In the genomic region with DNA sequence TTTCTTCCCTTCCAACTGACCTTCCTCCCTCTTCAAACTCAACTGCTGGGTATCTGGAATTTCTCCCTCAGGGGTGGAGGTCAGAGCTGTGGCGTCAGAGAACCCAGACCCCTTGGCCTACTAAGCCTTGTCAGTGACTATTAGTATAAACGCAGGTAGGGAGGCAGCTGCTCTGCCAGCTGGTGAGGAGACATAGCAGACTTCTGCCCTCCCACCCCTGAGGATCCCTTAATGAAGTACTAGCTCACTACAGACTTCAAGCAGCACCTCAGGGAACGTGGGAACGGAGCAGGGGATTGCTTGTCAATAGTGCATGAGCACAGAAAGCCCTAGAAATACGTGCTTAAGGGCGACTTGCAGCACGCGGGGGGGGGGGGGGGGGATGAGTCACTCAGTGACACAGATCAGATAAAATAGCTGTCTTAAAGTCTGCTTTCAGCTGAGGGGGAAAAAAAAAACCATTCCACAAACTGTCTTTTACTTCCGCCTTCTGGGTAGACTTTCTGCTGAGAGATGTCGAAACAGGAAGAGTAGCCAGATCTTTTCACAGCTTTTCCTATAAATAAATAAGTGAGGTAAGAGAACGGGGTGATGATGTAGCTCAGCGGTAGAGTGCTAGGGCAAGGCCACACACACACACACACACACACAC, we compare ENCODE assay signal across 8 mouse cellular contexts.
DNase-seq lines count a peak whose midpoint lies in the region; ATAC-seq and TF ChIP-seq lines count a peak whose summit lies in the region.

No protein-coding gene starts in this region.

- 13% methylated on average over 12 of the region's 12 CpGs for WGBS in spleen, adult 2 months
- 14% methylated on average over 11 of the region's 12 CpGs for WGBS in heart, embryonic 14.5 days

- TF ChIP-seq POLR2A in spleen, adult 2 months (IDR thresholded peaks at IDR 0.05; ENCODE audit: low read depth, low read length): no peak

- no peaks in the 10 kb centered on the region for H3K9me3 ChIP-seq in heart, embryonic 14.5 days (ENCODE audit: control insufficient read depth, low read length)

- H3K4me2 ChIP-seq in heart, embryonic 14.5 days (ENCODE audit: low read length): peak overlapping the region; percentile 41

- peaks cover 3% of the 10 kb centered on the region; the same call in 1 of the 2 replicates for H3K4me1 ChIP-seq in spleen, adult 2 months (ENCODE audit: control insufficient read depth, insufficient read depth, insufficient read length)
- H3K4me1 ChIP-seq in heart, embryonic 14.5 days (ENCODE audit: control insufficient read depth in 2 of 2, insufficient read depth in 2 of 2, low read length in 2 of 2): peaks cover 5% of the 10 kb centered on the region in 2 experiments; a peak in 3 of 4 replicates

- peak overlapping the region; percentile 49 for H3K27ac ChIP-seq in spleen, adult 2 months (ENCODE audit: insufficient read depth, low read length)
- no peak overlapping the region for H3K27ac ChIP-seq in heart, embryonic 14.5 days (replicated peaks in 1 of 2; ENCODE audit: control insufficient read depth in 1 of 2, insufficient read depth in 1 of 2, low read depth in 2 of 2, low read length in 2 of 2)

- no peak for TF ChIP-seq CTCF in spleen, adult 2 months (IDR thresholded peaks at IDR 0.05; ENCODE audit: extremely low read depth, insufficient read depth, insufficient read length, insufficient replicate concordance)

- H3K36me3 ChIP-seq in spleen, adult 2 months (ENCODE audit: control insufficient read depth, insufficient read depth, low read length): no peaks in the 10 kb centered on the region
- no peaks in the 10 kb centered on the region for H3K36me3 ChIP-seq in heart, embryonic 14.5 days (ENCODE audit: control insufficient read depth, insufficient read depth, low read length)

- DNase-seq in adrenal gland, adult 2 months: peak; percentile 36
- DNase-seq in adrenal gland, postnatal 4 days (ENCODE audit: low spot score in 2 of 2): no peak
- DNase-seq in spleen, adult 2 months (ENCODE audit: low read depth in 1 of 2, low spot score in 2 of 2): peak in 1 of 2 experiments; percentile 47
- DNase-seq in spleen, adult 12 weeks (ENCODE audit: low spot score): no peak
- DNase-seq in cerebellum, postnatal 14 days: no peak

- H3K27me3 ChIP-seq in spleen, adult 2 months (ENCODE audit: control insufficient read depth, insufficient read depth, low read length): no peaks in the 10 kb centered on the region
- H3K27me3 ChIP-seq in heart, embryonic 14.5 days (ENCODE audit: control insufficient read depth, insufficient read depth, low read length): no peaks in the 10 kb centered on the region

- ATAC-seq in heart, embryonic 14.5 days (ENCODE audit: insufficient number of reproducible peaks, insufficient read depth, low FRiP score, low read depth): no peak
- peak; percentile 73 for ATAC-seq in megakaryocyte-erythroid progenitor cell, adult 5-6 weeks (replicated peaks; ENCODE audit: low FRiP score, low TSS enrichment, poor library complexity, severe bottlenecking)
- no peak for ATAC-seq in erythroid progenitor cell, adult 5-6 weeks (replicated peaks; ENCODE audit: low FRiP score, poor library complexity, severe bottlenecking)

- no peak overlapping the region for H3K4me3 ChIP-seq in spleen, adult 2 months (ENCODE audit: extremely low read depth, insufficient read depth, insufficient read length)
- no peak overlapping the region; a peak in 1 of 4 replicates for H3K4me3 ChIP-seq in heart, embryonic 14.5 days (ENCODE audit: control insufficient read depth in 1 of 2, insufficient read depth in 1 of 2, low read depth in 1 of 2, low read length in 2 of 2)

- H3K9ac ChIP-seq in heart, embryonic 14.5 days (ENCODE audit: low read length): no peak overlapping the region
